Mouse (Mus musculus) testis, postnatal 10 days (tissue): Measurements from ENCODE around the gene Wdr90.
A peak's percentile ranks its signal among the peaks of the same experiment; 100 is the strongest.
"Not testable (repeated sequence)": the region's sequence is repeated elsewhere in the genome, so short reads cannot be mapped to it uniquely, and the experiment has no call there.

Experiments used
- DNase-seq: peaks from one replicate; pipeline ENCODE4 v3.0.0; 2021; ENCODE audit warnings: low spot score

The Wdr90 gene

DNA sequence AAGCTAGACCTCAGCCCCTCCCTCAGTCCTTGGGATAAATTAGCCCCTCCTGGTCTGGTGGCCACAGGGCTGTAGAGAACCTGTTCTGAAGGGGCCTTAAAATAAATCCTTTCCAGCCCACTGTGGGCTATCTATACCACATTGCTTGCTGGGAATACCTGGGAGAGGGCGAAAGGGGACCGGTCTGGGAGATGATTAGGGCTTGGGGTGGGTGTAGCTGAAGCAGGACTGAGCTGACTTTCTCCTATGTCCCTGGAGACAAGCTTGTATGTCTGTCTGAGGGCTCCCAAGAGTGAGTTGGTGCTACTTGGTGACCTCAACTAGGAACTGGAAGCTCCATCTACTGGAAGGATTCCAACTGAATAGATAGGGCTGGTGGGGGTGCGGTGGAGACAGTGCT lies 15.7 kb upstream of the Wdr90 start:
- DNase-seq, result no peak

DNA sequence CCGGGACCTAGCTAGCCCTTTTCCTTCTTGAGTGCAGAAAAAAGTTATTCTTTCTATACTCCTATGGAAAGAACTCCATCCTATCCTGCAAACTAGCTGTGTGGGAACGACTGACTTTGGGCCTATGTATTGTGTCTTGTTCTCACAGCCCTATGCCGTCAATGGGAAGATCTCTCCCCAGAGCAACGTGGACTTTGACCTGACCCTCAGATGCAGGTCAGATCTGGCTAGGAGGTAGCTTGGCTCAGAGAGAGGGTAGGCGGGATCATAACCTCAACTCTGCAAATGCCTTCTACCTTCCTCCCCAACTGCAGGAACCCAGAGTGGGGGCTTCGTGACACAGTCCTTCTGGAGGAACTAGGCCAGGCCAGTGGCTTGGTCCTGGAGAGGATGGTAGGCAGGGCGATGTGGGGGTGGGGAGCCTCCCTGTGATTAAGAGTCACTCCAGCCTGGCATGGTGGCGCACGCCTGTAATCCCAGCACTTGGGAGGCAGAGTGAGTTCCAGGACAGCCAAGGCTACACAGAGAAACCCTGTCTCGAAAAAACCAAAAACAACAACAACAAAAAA lies 15.1 kb upstream of the Wdr90 start:
- peak; percentile 63 for DNase-seq

DNA sequence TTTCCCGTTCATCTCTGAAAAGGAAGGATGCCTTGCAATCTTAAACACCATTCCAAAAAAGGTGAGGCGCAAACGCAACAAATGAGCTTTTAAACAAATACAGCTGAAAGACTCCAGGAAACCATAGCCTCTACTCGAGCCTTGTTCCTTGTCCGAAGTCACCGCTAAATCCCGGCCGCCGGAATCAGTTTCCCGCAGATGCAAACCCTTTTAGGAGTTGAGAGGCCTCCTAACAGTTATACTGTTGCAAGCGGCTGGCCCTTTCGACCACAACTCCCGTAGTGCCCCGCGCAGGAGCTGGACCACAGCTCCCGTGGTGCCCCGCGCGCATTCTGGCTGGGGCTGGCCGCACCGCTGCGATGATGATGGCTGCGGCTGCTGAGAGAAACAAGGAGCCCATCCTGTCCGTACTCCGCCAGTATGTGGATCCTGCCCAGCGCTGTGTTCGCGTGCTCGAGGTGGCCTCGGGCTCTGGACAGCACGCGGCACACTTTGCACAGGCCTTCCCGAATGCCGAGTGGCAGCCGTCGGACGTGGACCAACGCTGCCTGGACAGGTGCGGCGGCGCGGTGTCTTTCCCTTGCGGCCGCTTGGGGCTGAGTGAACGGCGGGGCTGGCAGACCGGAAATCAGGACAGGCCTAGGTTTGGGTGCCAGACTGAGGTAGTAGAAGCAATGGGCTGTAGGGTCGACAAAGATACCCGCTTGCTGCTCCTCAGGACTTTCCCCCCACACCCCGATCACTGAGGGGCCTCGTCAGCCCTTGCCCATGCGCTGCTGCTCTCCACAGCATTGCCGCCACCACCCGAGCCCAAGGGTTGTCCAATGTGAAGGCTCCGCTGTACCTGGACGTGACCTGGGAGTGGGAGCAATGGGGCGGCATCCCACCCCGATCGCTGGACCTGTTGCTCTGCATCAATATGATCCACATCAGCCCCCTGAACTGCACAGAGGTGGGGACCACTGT lies 14.2 kb upstream of the Wdr90 start:
- peak; percentile 88 for DNase-seq

DNA sequence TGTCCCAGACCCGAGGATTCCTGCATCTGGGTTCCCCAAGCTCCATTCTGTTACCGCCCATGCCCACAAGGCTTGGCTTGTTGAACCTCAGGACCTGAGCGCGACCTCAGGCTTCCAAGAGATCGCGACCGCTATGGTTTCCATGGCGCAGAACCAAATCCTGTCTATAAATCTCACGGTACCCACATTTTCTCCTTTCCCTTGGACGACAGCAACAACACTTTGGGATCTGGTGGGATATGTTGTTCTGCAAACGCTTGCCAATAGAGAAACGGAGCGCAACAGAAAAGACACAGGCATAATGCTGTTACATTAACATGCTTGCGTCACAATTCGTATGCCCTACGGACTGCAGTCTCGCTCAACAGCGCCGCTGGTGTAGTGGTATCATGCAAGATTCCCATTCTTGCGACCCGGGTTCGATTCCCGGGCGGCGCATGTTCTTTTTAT lies 13.4 kb upstream of the Wdr90 start, which contains the start of gene Mettl26:
Gene Mettl26 (plus strand): TSS at position 354 of the 450 bp plus-strand sequence.
- peak; percentile 90 for DNase-seq

DNA sequence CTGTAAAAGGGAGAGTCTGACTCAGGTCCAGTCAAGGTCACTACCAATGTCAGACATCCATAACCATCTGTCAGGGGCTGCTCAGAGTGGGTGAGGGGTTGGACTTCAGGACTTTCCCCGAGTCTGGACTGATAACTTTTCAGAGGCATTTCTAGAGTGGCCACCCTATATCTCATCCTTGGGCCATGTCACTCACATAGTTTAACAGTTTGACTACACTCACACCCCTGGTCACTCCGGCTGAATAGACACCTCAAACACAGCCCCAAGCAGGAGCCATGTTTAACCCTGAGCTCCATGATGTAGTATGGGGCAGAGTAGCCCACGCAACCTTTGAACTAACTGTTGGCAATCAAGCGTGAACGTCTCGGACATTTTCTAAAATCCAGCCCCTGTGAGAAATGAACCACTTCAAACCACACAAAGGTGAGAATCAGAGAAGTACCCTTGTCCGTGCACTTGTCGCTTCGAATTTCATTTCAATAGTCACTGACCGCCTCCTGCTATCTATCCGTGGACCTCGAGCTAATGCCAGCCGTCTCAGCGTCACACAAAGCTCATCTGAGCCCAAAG lies 12.9 kb upstream of the Wdr90 start:
- no peak for DNase-seq

DNA sequence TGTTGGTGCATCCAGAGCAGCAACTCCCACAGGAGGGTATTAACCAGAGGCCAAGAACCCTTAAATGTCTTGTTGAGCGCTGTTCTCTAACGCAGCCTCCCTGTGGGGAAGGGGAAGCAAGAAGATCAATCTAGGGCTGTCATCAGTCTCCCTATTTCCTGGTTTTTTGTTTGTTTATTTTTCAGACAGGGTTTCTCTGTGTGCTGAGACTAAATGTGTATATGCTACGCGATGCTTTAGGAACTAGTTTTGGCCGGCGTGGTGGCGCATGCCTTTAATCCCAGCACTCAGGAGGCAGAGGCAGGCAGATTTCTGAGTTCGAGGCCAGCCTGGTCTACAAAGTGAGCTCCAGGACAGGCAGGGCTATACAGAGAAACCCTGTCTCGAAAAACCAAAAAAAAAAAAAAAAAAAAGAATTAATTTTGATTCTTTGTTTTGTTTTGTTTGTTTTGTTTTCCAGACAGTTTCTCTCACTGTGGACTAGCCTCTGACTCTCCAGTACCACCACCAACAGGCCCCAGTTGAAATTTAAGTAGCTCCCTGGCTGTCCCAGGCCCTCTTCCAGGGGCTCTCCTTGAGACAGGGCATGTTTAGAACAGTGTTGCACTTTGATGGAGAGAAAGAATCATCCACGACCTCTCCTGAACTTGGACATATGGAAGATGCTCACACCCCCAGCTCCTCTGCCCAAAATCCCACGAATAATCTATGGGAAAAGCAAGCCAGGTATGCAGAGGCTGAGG lies 12.3 kb upstream of the Wdr90 start:
- no peak for DNase-seq

DNA sequence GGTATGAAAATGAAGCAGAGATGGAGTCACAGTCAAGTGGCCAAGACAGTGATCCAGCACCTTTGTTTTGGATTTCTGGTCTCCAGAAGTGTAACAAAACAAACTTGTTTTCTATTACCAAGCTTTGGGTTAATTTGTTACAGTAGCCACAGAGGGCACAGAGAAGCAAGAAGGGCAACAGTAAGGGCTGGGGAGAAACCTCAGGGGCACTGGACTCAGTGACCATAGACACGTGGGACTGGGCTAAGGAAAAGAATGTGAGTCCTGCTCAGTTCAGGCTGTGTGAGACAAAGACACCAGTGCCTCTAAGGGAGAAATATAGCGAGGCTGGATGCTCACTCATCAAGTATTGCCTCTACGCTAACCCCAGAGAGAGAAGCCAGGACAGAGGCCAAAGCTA lies 11.4 kb upstream of the Wdr90 start:
- no peak for DNase-seq

DNA sequence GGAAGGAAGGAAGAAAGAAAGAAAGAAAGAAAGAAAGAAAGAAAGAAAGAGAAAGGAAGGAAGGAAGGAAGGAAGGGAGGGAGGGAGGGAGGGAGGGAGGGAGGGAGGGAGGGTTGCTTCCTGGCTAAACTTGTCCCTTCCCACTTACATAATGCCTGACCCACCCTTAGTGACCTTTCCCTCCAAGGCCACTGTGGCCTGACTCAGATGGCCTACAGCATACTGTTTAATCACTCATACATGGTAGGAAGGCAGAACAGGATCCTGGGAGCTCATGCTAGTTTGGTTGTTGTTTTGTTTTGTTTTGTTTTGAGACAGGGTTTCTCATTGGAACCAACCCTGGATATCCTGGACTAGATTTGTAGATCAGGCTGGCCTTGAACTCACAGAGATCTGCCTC lies 10.3 kb upstream of the Wdr90 start:
- DNase-seq, result not testable (repeated sequence)

DNA sequence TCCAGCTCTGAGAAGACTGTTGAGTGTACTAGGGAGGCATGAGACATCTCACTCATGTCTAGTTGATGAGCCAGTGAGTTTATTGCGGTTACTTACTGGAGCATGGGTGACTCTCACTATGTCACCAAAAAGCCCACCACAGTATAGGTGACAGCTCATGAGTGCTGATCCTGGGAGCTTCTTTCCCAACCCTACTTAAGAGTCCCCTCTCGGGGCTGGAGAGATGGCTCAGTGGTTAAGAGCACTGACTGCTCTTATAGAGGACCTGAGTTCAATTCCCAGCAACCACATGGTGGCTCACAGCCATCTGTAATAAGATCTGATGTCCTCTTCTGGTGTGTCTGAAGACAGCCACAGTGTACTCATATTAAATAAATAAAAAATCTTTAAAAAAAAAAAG lies 8.7 kb upstream of the Wdr90 start:
- DNase-seq, result no peak

DNA sequence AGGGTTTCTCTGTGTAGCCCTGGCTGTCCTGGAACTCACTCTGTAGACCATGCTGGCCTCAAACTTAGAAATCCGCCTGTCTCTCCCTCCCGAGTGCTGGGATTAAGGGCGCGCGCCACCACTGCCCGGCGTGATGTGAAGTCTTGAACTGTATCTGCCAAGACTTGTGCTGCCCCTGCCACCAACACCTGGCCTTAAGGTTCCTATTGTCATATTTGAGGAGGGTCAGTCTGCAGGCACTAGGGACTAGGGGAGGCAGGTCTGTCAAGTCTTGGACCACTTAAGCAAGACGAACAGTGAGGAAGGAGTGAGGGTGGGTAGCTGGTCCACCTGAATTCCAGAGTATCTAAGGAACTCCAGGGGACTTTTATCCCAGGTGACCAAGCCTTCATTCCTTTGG lies 8.2 kb upstream of the Wdr90 start:
- DNase-seq, result no peak

DNA sequence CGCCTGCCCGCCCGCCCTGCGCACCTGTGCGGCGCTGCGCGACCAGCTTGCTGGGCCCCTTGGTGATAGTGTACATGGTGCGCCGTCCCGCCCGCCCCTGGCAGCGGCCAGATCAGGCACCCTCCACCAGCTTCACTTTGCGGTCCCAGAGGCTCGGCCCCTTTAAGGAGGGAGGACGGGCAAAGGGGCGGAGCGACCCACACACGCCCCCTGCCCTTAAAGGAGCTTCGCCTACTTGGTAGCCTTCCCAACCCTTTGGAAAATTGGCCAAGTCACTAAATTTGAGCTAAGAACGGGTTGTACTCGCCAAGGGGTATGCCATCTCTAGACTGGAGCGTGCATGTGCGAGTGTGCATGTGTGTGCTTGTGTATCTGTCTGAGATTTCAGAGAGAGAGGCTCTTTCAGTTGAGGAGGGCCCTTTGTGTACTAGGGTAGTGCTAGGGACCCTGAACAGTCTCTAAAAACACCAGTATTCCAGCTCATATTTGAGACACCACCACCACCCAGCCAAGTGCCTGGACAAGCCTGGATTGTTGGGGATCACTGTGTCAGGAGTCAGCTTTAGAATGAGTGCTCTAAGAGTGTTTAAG lies 7.4 kb upstream of the Wdr90 start, which contains the start of gene Mcrip2:
Gene Mcrip2 (minus strand): TSS at position 164 of the 591 bp plus-strand sequence.
- peak; percentile 87 for DNase-seq

DNA sequence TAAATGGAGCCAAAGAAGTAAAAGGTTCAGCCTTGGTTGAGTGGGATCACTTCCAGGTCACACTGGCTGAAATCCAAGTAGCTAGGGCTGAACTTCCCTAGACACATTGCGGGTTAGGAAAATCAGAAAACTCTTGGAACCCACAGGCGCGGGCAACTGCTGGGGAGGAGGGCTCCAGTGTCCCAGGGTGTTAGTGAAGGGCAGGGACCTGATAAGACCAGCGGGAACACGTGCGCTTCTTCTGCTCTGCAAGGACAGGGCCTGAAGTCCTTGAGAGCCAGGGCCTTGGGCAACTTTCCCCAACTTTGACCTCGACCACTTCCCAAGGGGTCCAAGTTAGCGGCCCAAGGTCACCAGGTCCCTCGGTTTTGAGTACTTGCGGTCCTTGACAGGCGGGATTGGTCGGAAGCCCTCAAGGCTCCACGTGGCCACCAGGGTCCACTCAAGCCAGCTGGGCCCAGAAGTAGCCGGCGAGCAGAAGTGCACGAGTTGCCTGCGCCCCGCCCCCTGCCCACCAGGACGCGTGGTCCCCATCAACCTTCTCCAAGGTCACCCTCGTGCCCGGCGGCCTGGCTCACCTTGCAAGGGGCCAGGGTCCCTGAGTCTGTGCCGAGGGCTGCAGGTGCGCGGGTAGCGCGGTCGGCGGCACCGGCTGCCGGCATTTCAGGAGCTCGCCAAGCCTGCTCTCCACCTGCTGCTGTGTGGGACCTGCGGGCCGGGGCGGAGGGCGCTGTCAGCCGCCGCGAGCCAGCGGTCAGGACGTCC lies 6.7 kb upstream of the Wdr90 start:
- peak; percentile 82 for DNase-seq

DNA sequence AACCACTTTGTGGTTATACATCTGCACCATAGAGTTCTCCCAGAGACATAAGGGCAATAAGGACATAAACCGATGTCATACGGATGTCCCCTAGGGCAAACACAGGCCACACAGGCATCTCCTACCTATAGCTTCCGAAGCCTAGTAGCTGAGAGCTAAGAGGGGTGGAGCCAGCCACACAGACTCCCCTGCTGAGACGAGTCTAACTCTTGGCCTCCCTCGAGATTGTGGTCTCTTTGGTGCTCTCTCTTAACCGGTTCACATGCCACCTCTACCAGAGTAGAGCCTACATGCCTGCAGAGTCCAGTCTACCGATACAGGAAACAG lies 6.2 kb upstream of the Wdr90 start:
- DNase-seq, result no peak

DNA sequence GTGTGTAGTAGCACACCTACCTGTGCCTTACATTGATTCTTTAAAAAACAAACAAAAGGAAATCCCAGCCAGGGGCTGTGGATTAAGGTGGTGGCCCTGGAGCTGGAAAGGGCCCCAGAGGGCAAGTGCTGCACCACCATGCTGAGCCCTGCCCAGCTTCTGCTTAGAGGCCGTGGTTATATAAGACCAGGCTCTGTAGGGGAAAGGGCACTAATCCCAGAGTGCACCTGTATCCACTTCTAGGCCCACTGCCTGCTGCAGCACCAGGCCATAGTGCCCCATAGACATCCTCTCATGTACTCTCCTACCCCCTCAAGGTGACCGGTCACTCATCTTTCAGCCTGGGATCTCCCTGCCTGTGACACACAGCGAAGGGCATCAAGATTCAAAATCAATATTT lies 4.9 kb upstream of the Wdr90 start:
- DNase-seq, result no peak

DNA sequence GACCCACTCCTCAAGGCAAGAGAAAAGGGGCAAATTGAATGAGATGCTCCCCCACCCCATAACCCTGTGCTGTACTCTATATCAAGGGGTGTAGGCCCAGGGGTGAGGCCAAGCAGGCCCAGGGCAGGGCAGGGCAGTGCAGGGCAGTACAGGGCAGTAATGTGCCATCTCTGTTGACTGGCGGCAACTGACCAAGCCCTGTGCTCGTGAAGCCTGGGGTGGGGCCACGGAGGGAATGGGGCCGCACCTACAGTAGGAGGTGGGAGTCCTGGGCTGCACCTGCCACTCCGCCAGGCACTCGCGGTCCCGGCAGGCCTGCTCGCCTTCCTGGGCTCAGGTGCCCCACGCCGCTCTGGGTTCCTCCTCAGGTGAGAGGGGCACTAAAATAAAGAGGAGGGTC lies 4.0 kb upstream of the Wdr90 start:
- no peak for DNase-seq

DNA sequence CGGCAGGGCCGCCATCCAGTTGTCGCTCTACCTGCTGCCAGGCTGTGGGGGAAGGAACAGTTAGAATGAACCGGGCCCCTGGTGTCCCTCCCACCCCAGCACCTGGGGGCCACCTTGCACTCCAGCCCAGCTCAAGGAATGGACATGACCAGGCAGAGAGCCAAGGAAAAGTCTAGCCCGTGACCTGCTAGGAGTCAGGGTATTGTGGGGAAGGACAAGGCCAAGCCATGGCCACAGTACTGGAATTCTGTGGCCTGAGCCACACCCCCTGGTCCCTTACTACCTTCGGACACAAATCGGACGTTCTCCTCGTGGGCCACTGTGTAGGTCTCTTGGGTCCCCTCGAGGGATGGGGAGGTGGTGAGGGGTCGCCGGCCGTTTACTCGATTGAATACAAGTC lies 3.0 kb upstream of the Wdr90 start:
- DNase-seq, result no peak

DNA sequence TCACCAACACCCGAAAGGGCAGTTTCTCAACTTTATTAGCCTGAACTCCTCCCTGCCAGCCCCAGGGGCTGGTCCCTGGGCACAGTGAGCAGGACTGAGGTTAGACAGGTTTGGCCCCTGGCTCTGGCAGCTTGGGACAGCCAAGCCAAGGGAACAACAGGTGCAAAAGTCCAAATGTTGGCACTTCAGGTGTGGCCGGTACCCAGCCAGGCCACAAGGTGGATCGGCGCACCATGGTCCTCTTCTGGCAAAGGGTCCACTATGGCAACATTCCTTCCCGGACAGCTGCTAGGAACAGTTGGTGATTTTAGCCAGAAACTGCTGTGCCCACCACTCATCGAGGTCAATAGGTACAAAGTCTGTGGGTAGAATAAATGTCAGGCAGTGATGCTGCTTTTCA lies 2.4 kb upstream of the Wdr90 start:
- DNase-seq, result no peak

DNA sequence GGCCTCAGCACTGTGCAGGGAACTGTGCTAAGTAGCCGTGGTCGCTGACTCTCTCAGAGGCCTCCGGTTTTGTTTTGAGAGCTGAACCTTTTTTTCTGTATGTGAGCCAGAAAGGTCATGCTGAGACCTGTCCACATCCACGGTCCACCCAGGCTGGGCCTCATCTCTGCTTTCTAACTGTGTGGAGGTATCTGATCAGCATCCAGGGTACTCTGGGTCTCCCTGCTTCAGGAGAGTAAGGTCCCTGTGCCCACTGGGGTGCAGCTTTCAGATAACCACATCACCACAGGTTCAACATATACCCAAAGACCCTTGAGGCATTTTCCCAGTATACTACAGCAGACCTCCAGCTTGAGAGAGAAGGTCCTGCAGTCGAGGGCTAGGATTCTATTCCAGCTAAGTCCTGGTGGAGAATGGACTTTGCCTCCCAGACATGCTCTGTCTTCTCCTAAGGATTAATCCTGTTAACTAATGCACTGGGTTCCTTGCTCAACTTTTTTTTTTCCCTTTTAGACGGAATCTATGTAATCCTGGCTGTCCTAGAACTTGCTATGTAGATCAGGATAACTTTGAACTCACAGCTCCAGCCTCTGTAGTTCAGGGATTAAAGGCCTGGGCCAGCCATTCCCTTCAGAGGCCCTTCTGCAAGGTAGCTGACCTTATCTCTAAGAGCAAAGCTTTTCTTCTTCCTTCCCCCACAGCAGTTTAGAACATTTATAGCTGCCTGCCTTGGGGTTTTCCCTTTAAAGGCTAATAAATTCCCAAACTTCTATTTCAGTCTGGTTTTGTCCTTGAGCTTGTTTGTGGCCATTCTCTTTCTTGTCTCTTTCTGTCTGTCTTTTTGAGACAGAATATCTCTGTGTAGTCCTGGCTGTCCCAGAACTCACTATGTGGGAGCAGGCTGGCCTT lies 657 bp upstream of the Wdr90 start:
- no peak for DNase-seq

DNA sequence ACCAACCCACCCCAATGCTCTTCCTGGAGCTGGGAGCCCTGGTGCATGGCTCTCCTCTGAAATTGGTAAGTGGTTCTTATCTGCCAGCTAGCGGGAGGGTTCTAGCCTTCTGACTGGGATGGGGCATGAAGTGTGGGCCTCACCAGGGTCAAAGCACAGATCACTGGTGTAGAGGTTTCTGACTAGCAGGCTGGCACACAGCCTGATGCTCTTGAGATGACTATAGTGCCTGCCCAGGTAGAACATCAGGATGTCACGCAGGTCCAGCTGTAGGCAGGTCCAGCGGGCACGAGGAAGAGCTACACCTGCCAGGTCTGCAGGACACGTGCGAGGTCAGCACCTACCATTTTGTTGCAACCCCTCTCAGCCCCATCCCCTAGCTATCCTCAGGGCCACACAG lies 1.1 kb downstream of the Wdr90 start:
- no peak for DNase-seq

DNA sequence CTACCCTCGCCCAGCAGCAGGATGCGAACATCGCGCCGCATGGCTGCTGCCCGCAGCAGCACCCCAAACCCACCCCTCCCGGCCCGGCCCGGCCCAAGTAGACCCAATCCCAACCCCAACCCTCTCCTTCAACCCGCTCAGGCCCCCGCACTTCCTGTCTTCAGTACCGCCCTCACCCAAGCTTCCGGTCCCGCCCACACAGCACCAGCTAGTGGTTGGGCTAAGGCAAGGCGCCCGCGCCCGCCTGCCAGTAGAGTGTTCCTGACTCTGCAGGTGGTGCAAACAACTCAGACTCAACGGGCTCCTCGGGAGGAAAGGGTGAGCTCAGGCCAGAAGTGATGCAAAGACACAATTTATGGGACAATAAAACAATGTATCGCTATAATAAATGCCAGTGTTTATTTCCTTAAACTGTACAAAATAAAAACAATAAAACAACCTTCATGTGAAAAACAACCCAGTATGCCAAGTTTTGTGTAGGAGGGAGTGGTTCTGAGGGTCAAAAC lies 16.9 kb downstream of the Wdr90 start, which contains the start of gene Rhot2:
Gene Rhot2 (minus strand): TSS at position 456 of the 506 bp plus-strand sequence.
- peak; percentile 96 for DNase-seq
